Mouse (Mus musculus) forebrain, embryonic 14.5 days (tissue): ENCODE measurements at regions not wholly inside any gene's neighbourhood (a gene's known extent, or its start where the extent isn't known, plus 50 kb on each side); places are given as distances from the start of the nearest gene placed in this dataset.
A peak's percentile ranks its signal among the peaks of the same experiment; 100 is the strongest.

Experiments used
- ATAC-seq: fragments of 200-750 bp; cut with Nextera tagmentation; 2 replicates; pipeline ENCODE4 v1.8.0; 2017; ENCODE audit warnings: mild to moderate bottlenecking, moderate library complexity
- DNase-seq: peaks from one replicate; pipeline ENCODE4 v3.0.0-alpha.2; 2015; ENCODE audit warnings: low spot score
- H3K27ac ChIP-seq: fragments of 300-500 bp; sonication (generic); 2 replicates; pipeline ENCODE4 v1.5.1; 2014; ENCODE audit warnings: low read depth, mild to moderate bottlenecking, control low read depth, low read length, moderate library complexity
- H3K27me3 ChIP-seq: fragments of 300-500 bp; sonication (generic); replicated peaks from 2 replicates; pipeline ENCODE4 v1.6.1; 2014; ENCODE audit warnings: low read length, control low read depth, mixed read lengths; ENCODE audit not compliant: control insufficient read depth, insufficient read depth
- H3K36me3 ChIP-seq: fragments of 300-500 bp; sonication (generic); 2 replicates; pipeline ENCODE4 v1.6.1; 2014; ENCODE audit warnings: low read length, control low read depth; ENCODE audit not compliant: control insufficient read depth, insufficient read depth
- H3K4me1 ChIP-seq: fragments of 300-500 bp; sonication (generic); 2 replicates; pipeline ENCODE4 v1.6.1; 2014; ENCODE audit warnings: antibody characterized with exemption, low read length, control low read depth; ENCODE audit not compliant: control insufficient read depth, insufficient read depth
- H3K4me2 ChIP-seq: fragments of 300-500 bp; sonication (generic); 2 replicates; pipeline ENCODE4 v1.6.1; 2014; ENCODE audit warnings: mild to moderate bottlenecking, control low read depth, low read length
- H3K4me3 ChIP-seq: fragments of 300-500 bp; sonication (generic); 2 replicates; pipeline ENCODE4 v1.5.1; 2014; ENCODE audit warnings: low read depth, low read length, control low read depth
- H3K9ac ChIP-seq: fragments of 300-500 bp; sonication (generic); 2 replicates; pipeline ENCODE4 v1.6.1; 2014; ENCODE audit warnings: mild to moderate bottlenecking, low read length, control low read depth, moderate library complexity
- H3K9me3 ChIP-seq: fragments of 300-500 bp; sonication (generic); replicated peaks from 2 replicates; pipeline ENCODE4 v1.6.1; 2016; ENCODE audit warnings: low read length, control low read depth, mixed read lengths; ENCODE audit not compliant: control insufficient read depth
- WGBS: fragments of 180-500 bp; shearing (Covaris S2); extraction: QIAGEN DNeasy Blood & Tissue Kit; methylation state at CpG from one replicate; pipeline ENCODE4 v1.1.7; 2014; 5-methylcytosine and 5-hydroxymethylcytosine counted together

- H3K27ac ChIP-seq = no peak overlapping the region
Measured at GRCm38 (mm10) chr7:88185120-88185796, 92.6 kb upstream of the Ctsc start.

GRCm38 (mm10) chr7:88187555-88187954 is 90.3 kb upstream of the Ctsc start:
- Histone ChIP-seq H3K27ac (no peak overlapping the region), H3K4me1 (no peaks in the 10 kb centered on the region), H3K4me2 (no peak overlapping the region), H3K27me3 (no peaks in the 10 kb centered on the region), H3K36me3 (no peaks in the 10 kb centered on the region), H3K9me3 (no peaks in the 10 kb centered on the region), H3K4me3 (no peak overlapping the region), H3K9ac (no peak overlapping the region)
- 67% methylated on average over 2 of the region's 2 CpGs for WGBS
- DNase-seq (peak; percentile 62), ATAC-seq (peak; percentile 65)

More at GRCm38 (mm10) chr7:88185120-88185796, 92.6 kb upstream of the Ctsc start:
- ATAC-seq (no peak), DNase-seq (no peak)
- Histone ChIP-seq H3K4me2 (no peak overlapping the region), H3K27me3 (no peaks in the 10 kb centered on the region), H3K36me3 (no peaks in the 10 kb centered on the region), H3K9ac (no peak overlapping the region), H3K4me1 (no peaks in the 10 kb centered on the region), H3K4me3 (no peak overlapping the region), H3K9me3 (no peaks in the 10 kb centered on the region)
- 64% methylated on average over 6 of the region's 6 CpGs for WGBS

GRCm38 (mm10) chr7:88192771-88193170 is 85.1 kb upstream of the Ctsc start:
- H3K4me2 ChIP-seq = no peak overlapping the region
- 92% methylated on average over 2 of the region's 2 CpGs for WGBS
- H3K36me3 ChIP-seq = no peaks in the 10 kb centered on the region
- H3K27ac ChIP-seq = no peak overlapping the region
- ATAC-seq (no peak), DNase-seq (no peak)
- no peak overlapping the region for H3K4me3 ChIP-seq
- no peaks in the 10 kb centered on the region for H3K9me3 ChIP-seq
- H3K4me1 ChIP-seq = no peaks in the 10 kb centered on the region
- H3K27me3 ChIP-seq = no peaks in the 10 kb centered on the region
- H3K9ac ChIP-seq = no peak overlapping the region

- DNase-seq (no peak), ATAC-seq (no peak)
- no peaks in the 10 kb centered on the region for H3K27me3 ChIP-seq
- H3K9ac ChIP-seq = no peak overlapping the region
- no peaks in the 10 kb centered on the region for H3K9me3 ChIP-seq
- WGBS = 59% methylated on average over 4 of the region's 4 CpGs
- H3K4me2 ChIP-seq = no peak overlapping the region
- no peak overlapping the region for H3K27ac ChIP-seq
- no peaks in the 10 kb centered on the region for H3K36me3 ChIP-seq
- H3K4me3 ChIP-seq = no peak overlapping the region
- no peaks in the 10 kb centered on the region for H3K4me1 ChIP-seq
Measured at GRCm38 (mm10) chr7:88199043-88199442, 78.8 kb upstream of the Ctsc start.

- Histone ChIP-seq H3K4me3 (no peak overlapping the region), H3K9ac (no peak overlapping the region), H3K36me3 (no peaks in the 10 kb centered on the region), H3K9me3 (no peaks in the 10 kb centered on the region), H3K4me1 (no peaks in the 10 kb centered on the region), H3K27ac (no peak overlapping the region), H3K4me2 (no peak overlapping the region), H3K27me3 (no peaks in the 10 kb centered on the region)
- ATAC-seq (no peak), DNase-seq (no peak)
- 85% methylated on average over 5 of the region's 5 CpGs for WGBS
Measured at GRCm38 (mm10) chr7:88199929-88200538, 77.9 kb upstream of the Ctsc start.

- Histone ChIP-seq H3K9ac (no peak overlapping the region), H3K9me3 (no peaks in the 10 kb centered on the region), H3K4me3 (no peak overlapping the region), H3K4me2 (no peak overlapping the region), H3K27me3 (no peaks in the 10 kb centered on the region), H3K4me1 (no peaks in the 10 kb centered on the region), H3K36me3 (no peaks in the 10 kb centered on the region), H3K27ac (no peak overlapping the region)
- no peak for DNase-seq
- ATAC-seq = no peak
- 96% methylated on average over 3 of the region's 3 CpGs for WGBS
Measured at GRCm38 (mm10) chr7:88201658-88202364, 76.1 kb upstream of the Ctsc start.

GRCm38 (mm10) chr7:88206223-88206827 is 71.6 kb upstream of the Ctsc start:
- Histone ChIP-seq H3K4me2 (no peak overlapping the region), H3K27ac (peak overlapping the region; percentile 22; the same call in 1 of the 2 replicates), H3K36me3 (no peaks in the 10 kb centered on the region), H3K9me3 (no peaks in the 10 kb centered on the region), H3K4me1 (0 out of 2 replicates have a peak, but pooled peaks cover 4% of the 10 kb centered on the region), H3K9ac (no peak overlapping the region), H3K4me3 (no peak overlapping the region), H3K27me3 (no peaks in the 10 kb centered on the region)
- peak; percentile 45; the same call in 1 of the 2 replicates for ATAC-seq
- 27% methylated on average over 2 of the region's 2 CpGs for WGBS
- DNase-seq = no peak

GRCm38 (mm10) chr7:88206914-88207710 is 70.8 kb upstream of the Ctsc start:
- 0 out of 2 replicates have a peak, but pooled peaks cover 4% of the 10 kb centered on the region for H3K4me1 ChIP-seq
- H3K9me3 ChIP-seq = no peaks in the 10 kb centered on the region
- WGBS = 4% methylated on average over 10 of the region's 10 CpGs
- no peak overlapping the region for H3K4me3 ChIP-seq
- peak overlapping the region; percentile 20; the same call in 1 of the 2 replicates for H3K4me2 ChIP-seq
- no peaks in the 10 kb centered on the region for H3K36me3 ChIP-seq
- H3K27ac ChIP-seq = peak overlapping the region; percentile 22
- DNase-seq = peak; percentile 81
- H3K27me3 ChIP-seq = no peaks in the 10 kb centered on the region
- H3K9ac ChIP-seq = no peak overlapping the region
- peak; percentile 88 for ATAC-seq
